ENCODE assay signal across 8 mouse cellular contexts in the genomic region with DNA sequence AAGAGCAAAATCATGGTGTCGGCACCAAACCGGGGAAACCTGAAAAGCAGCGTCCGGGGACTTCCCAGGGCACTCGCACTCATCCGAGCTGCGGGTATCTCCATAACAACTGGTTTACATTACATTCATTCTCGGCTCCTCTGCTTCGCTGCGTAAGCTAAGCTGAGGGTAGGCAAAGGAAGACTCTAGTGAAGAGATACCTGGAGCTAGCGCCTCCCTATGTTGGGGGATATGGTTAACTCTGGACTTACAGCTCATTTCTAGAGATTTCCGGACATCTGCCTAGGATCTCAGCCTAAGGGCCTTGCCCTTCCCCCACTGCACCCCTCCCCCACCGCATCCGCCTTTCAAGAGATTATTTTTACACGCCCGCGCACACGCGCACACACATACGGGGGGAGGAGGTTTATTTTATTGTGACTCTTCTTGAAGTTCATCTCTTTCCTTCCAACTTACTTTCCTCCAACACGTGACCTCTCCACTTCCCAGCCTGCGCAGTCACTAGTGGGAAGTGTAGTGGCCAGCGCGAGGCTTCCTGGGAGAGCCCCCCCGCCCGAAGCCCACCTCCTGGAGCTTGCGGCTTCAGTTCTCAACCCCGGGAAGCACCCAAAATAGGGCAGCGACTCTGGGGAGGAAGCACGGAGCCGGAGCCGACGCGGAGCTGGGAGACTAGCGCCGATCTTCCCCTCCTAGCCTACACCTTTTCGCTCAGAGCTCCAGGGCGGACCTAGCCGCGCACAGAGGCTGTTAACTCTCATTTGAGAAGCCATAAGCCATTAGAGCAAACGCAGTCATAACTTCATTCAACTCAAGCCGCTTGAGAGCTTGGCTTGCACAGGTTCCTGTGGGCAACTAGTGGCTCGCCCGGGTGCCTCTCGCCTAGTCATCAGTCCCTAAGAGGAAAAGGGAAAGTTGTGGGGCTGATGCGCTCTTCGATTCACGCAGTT. TPM values are rescaled to one million over a fixed set of nuclear protein-coding genes. Genes with fewer than 3 reads are reported as not detected.
DNase-seq lines count a peak whose midpoint lies in the region; ATAC-seq lines count a peak whose summit lies in the region.

No protein-coding gene starts in this region.

- H3K9ac ChIP-seq in hindbrain, embryonic 13.5 days = 0 out of 2 replicates have a peak overlapping the region, but pooled peaks have one; percentile 26
- no peak overlapping the region; the same call in 1 of the 2 replicates for H3K9ac ChIP-seq in midbrain, embryonic 14.5 days (replicated peaks; ENCODE audit: low read length)

- no peak overlapping the region for H3K27ac ChIP-seq in hindbrain, embryonic 13.5 days
- no peak overlapping the region for H3K27ac ChIP-seq in midbrain, embryonic 14.5 days (replicated peaks; ENCODE audit: low read depth, low read length)

- H3K27me3 ChIP-seq in hindbrain, embryonic 13.5 days = peaks cover 49% of the 10 kb centered on the region
- peaks cover 42% of the 10 kb centered on the region for H3K27me3 ChIP-seq in midbrain, embryonic 14.5 days (ENCODE audit: control insufficient read depth, insufficient read depth, low read length)

- peak overlapping the region; percentile 45 for H3K4me3 ChIP-seq in hindbrain, embryonic 13.5 days
- H3K4me3 ChIP-seq in midbrain, embryonic 14.5 days (replicated peaks; ENCODE audit: low read depth, low read length) = peak overlapping the region; percentile 45

- peaks cover 34% of the 10 kb centered on the region for H3K4me1 ChIP-seq in hindbrain, embryonic 13.5 days (replicated peaks)
- peaks cover 18% of the 10 kb centered on the region for H3K4me1 ChIP-seq in midbrain, embryonic 14.5 days (ENCODE audit: control insufficient read depth, insufficient read depth, low read length)

- no peak for DNase-seq in frontal cortex, postnatal 14 days (ENCODE audit: low spot score in 2 of 2)
- DNase-seq in right cerebral cortex, adult 2 months (ENCODE audit: low spot score in 2 of 2) = peak; percentile 30 to 47
- DNase-seq in right cerebral cortex, adult 18-20 months = no peak
- DNase-seq in midbrain, embryonic 14.5 days = peak; percentile 60
- DNase-seq in B cell, adult 2 months = no peak
- no peak for DNase-seq in lung, postnatal 25 days (ENCODE audit: low spot score)

- ATAC-seq in frontal cortex, adult (ENCODE audit: low TSS enrichment) = peak; percentile 20
- ATAC-seq in hindbrain, embryonic 13.5 days (ENCODE audit: low FRiP score) = no peak
- no peak for ATAC-seq in midbrain, embryonic 14.5 days (ENCODE audit: low FRiP score, low TSS enrichment)

- under 1% methylated on average over 48 of the region's 48 CpGs for WGBS in hindbrain, embryonic 13.5 days
- WGBS in midbrain, embryonic 14.5 days = 1% methylated on average over 48 of the region's 48 CpGs

- peak overlapping the region; percentile 80 for H3K4me2 ChIP-seq in hindbrain, embryonic 13.5 days
- H3K4me2 ChIP-seq in midbrain, embryonic 14.5 days (ENCODE audit: low read length) = peak overlapping the region; percentile 92

- no peaks in the 10 kb centered on the region for H3K36me3 ChIP-seq in hindbrain, embryonic 13.5 days
- no peaks in the 10 kb centered on the region for H3K36me3 ChIP-seq in midbrain, embryonic 14.5 days (ENCODE audit: control insufficient read depth, insufficient read depth, low read length)

- no peaks in the 10 kb centered on the region for H3K9me3 ChIP-seq in hindbrain, embryonic 13.5 days
- H3K9me3 ChIP-seq in midbrain, embryonic 14.5 days (ENCODE audit: control insufficient read depth, low read length) = no peaks in the 10 kb centered on the region

RNA-seq across cellular contexts. Expression of gene Bdnf, which starts 0.7 kb away (rescaled TPM):
- polyA plus RNA-seq in hindbrain, embryonic 13.5 days (2015; fragmentation: Nextera tagmentation; extraction: Ambion mirVana) = 3.6 and 4.0 TPM in 2 replicates
- polyA plus RNA-seq in midbrain, embryonic 14.5 days (2014; fragmentation: Nextera tagmentation; extraction: Ambion mirVana) = 5.2 and 6.3 TPM in 2 replicates

Comparison
In these comparisons a context has a peak if more than half of its experiments do, and no peak if none do; other contexts are left out.
1. DNase-seq: peak in right cerebral cortex, adult 2 months (2 of 2) and midbrain, embryonic 14.5 days (single experiment); none in frontal cortex, postnatal 14 days (0 of 2), right cerebral cortex, adult 18-20 months (single experiment), B cell, adult 2 months (0 of 2) and lung, postnatal 25 days (single experiment).